Mouse (Mus musculus) hematopoietic multipotent progenitor cell, adult 10-12 weeks (in vitro differentiated cells): ENCODE data around the gene Chrna1. TPM values are rescaled to one million over a fixed set of nuclear protein-coding genes. Genes with fewer than 3 reads are reported as not detected.

Experiments used
- polyA plus RNA-seq: library from polyadenylated mRNA; stranded (reverse); fragments of >175 nt; gene quantifications from 2 replicates; pipeline ENCODE4 v1.2.3, GENCODE M21; 2012; ENCODE audit warnings: low replicate concordance

Gene Chrna1
- not detected in 2 replicates for polyA plus RNA-seq

DNA sequence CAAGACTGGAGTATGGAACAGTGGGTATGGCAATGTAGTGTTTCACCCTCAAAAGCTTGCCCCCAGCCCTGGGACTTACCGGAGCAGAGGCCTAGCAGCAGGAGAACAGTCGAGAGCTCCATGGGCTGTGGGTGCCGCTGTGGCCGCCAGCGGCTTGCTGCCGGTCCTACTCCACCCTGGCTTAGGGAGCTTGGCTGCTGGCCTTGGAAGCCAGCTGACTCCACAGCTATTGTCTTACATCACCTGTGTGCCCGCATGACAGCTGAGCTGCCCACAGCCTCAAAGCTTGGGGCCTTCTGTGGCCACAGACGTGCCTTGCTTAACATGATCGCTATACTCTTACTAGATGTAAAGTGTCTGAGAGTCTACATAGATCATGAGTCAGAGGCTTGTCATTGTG lies at the start of gene Chrna1:
Gene Chrna1, minus strand, starts transcription at position 173 of the 400 bp plus-strand sequence.

DNA sequence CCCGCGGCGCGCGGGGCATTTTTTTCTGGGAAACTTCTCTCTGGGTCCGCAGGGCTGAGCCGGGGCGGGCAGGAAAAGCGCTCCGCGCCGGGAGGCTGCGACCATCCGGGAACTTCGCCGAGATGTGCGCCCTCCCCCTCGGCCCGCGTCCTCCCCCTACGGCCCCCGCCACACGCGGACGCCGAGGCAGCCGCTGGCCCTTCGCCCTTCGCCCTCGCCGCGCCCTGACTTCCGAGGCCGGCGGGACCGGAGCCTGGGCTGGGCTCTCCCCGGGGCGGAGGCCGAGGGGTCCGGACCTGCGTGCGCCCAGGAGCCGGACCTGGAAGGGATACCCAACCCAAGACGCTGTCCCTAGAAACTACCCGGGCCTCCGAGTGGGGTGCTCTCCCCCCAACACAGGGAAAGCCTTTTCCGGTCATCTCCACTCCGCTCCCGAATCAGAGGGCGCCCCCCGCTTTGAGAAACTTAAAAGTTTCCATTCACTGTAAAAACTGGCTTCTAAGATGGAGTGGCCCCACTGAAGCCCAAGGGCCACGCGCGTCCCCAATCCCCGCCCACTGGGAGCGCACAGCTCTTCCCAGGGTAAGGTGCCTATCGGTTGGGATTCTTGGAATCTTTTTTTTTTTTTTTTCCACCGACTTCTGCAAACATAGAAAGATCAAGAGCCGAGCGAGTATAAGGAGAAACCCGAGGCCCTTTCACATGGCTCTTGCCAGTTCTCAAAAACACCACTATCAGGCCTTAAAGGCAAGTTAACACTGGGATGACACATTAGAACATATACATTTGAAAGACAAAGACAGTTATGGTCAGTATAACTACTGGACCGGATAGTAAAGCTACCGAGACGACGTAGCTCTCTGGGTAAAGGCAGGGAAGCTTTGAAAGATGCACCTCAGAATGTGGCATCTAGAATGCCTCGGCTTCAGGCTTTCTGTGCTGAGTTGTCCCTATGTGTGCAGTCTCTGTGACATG lies 50.5 kb downstream of the Chrna1 start, which contains the start of gene Wipf1:
Gene Wipf1, minus strand, starts transcription at position 379 of the 975 bp plus-strand sequence.

Other genes starting within 250 kb of the Chrna1 start
- gene Gpr155, start 193.8 kb downstream of the Chrna1 start, polyA plus RNA-seq: 2.3 and 5.0 TPM in 2 replicates
- gene Wipf1, start 50.6 kb downstream of the Chrna1 start, polyA plus RNA-seq: 639 and 2,097 TPM in 2 replicates
- not detected in 2 replicates for gene Chn1, start 195.0 kb upstream of the Chrna1 start, polyA plus RNA-seq